Mouse (Mus musculus) CD8-positive naive resting alpha-beta T cell, adult 2 months (primary cell): ENCODE data around the gene Zfp978.
"Not testable (repeated sequence)": the region's sequence is repeated elsewhere in the genome, so short reads cannot be mapped to it uniquely, and the experiment has no call there.

ENCODE experiments used
- DNase-seq, 2 experiments: peaks; one replicate each; pipeline ENCODE4 v3.0.0; 2022; ENCODE audit warnings: low read depth in 2 of 2, low spot score in 2 of 2

Zfp978 gene

DNA sequence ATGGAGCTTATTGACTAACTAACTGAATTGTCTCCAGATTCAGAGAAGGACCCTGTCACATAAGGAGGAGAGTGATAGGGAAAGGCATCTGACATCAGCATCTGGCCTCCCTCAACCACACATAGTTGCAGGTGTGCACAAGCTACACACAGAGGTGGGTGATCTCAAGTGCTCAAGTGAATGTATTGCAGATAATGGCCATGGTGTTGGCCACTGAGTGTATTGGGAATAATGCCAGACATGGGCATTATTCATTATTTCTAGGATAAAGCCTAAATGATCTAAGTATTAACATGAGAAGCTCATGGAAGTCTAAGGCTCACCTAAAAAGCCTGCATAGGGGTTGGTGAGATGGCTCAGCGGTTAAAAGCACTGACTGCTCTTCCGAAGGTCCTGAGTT, 10.6 kb upstream of the Zfp978 start:
- DNase-seq: not testable (repeated sequence)

DNA sequence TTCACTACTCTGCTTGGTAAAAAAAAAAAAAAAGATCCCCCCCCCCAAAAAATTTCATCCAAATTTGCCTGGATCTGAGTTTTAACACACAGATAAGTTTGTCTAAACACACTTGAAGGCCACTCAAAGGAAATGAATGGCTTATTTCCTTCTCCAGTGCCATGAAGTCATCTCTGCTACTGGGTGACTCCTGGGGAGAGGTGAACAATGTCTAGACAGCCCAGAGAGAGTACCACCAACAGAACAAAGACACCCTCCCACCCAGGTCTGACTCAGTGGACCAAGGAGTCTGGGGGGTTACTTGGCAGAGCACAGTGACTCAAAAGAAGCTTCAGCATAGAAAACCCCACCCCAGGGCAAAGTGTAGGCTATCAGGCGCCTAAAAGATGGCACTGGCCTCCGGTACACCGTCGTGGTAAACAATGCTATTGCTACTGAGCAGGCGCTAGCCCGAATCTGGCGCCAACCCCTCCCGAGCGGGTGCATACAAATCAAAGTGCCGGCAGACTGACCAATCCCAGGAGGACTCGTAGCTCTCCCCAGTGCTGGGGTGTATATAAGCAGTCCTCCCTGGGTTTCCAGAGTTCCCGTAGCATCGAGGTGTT, 9.6 kb upstream of the Zfp978 start:
- DNase-seq: not testable (repeated sequence)

DNA sequence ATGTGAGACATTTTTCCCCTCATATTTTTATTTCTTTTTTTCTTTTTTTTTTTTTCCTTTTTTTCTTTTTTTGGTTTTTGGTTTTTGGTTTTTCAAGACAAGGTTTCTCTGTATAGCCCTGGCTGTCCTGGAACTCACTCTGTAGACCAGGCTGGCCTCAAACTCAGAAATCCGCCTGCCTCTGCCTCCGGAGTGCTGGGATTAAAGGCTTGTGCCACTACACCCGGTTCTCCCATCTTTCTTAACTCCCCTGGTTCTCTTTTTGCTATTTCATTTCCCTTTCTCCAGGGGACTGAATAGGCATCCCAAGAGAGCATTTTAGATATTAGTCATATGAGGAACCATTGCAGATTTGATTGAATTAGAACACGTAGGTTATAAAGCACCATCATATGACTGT, 7.5 kb upstream of the Zfp978 start:
- DNase-seq: peak in 1 of 2 experiments; percentile 0

DNA sequence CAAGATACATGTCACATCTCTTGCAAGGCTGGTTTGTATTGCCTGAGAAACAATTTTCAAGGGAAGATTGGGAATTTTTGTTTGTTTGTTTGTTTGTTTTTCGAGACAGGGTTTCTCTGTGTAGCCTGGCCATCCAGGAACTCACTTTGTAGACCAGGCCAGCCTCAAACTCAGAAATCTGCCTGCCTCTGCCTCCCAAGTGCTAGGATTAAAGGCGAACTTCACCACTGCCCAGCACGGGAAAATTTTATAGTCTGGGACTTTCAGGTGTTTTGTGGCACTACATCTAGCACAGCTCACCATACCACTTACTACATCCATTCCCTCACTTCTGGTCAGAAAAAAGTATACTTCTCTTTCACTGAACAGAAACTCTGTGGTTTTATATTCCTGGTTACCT, 5.1 kb upstream of the Zfp978 start:
- not testable (repeated sequence) for DNase-seq

DNA sequence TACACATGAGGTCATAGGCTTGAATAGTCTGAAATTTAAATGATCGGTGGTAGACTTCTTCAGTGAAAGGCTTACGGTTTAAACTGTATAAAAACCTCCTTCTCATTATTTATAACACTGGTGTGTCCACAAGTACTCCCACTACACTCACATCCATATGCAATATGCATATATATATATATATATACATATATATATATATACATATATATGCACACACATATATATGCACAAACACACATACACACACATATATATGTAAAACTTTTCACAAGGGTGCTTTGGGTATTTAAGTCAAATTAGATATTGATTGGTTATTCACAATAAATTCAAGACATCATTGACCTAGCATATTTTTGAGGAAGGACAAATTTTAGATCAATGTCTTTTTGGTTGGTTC, 3.9 kb upstream of the Zfp978 start:
- not testable (repeated sequence) for DNase-seq

DNA sequence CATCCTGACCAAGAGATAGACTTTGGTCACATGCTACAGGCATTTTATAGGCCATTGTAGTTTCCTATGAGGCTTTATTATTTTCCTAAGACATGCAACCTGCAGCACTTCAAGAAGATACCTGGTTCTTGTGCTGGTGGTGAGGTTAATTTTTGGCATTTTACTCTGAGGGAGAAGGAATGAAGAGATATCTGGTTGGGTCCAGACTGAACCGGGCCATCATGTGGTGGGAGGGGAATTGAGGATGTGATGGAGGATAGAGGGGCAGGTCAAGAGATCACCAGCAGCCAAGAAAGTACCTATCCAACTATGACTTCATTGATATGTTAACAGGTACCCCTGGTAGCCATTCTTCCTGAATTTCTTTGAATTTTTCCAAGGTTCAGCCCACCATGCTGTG, 769 bp downstream of the Zfp978 start:
- not testable (repeated sequence) for DNase-seq

DNA sequence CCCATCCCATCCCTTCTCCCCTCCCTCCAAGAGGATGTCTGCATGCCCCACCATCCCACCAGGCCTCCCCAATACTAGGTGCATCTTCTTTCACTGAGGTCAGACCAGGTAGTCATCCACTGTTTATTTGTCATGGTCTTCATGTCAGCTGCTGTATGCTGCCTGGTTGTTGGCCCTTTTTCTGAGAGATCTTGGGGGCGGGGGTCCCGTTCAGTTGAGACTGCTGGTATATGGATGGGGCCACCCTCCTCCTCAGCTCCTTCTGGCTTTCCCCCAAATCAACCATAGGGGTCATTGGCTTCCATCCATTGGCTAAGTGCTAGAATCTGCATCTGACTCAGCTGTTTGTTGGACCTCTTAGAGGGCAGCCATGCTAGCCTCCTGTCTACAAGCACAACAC, 8.5 kb downstream of the Zfp978 start:
- DNase-seq: not testable (repeated sequence)

DNA sequence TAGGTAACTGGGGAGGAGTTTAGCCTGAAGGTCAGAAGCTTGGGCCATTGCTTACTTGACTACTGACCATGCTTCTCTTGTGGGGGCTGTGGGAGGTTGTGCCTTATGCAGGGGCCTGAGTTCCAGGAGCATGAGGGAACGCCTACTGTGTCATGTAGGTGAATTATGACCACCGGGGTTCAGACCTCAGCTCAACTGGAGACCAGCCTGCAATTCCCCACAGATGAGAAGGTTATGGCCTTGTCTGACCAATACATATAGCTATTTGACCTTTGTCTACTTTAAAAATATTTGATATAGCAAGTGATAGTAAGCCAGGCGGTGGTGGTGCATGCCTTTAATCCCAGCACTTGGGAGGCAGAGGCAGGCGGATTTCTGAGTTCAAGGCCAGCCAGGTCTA, 22.1 kb downstream of the Zfp978 start:
- DNase-seq: not testable (repeated sequence)

DNA sequence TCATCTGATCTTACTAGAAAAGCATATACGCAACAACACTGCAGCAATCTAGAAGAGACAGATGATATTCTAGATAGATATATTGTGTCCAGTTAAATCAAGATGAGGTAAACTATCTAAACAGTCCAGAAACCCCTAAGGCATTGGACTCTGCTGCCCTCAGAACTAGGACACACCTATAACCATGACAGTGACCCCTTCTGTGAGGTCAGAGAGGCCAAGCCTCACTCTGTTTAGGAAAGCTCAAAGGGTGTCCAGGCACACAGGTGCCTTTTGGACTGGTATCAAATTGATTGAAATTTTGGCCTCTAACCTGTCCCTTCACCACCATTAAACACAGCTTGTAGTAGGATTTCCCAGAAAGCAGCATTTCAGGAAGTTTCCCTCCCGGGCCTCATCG, 36.1 kb downstream of the Zfp978 start:
- DNase-seq: not testable (repeated sequence)

DNA sequence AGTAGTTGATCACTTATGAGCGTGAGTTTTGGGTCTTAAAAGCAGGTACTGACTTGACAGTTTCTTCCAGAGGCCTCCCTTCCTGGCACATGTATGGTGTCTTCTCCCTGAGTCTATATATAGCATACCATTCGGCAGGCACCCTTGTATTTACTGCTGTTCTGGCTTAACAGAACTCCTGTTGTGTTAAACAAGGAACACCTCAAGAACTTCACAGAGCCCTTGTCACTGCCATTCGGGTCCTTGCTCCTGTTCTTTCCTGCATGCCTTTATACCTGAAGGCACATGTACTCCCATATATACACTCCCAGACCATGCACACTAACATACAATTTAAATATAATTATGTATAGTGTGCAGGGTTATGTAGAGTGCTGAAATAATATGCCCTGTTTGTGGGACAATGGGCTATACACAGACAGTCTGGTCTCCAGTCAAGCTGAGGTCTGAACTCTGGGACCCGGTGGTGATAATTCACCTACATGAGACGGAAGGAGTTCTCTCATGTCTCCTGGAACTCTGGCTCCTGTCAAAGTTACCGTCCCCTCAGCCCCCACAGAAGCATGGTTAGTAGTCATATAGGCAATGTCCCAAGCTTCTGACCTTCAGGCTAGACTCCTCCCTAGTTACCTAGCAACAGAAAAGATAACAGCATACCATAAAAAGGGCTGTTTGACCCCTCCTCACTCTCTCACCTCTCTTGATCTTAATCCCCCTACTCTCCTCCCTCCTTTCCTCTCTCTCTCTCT, 37.0 kb downstream of the Zfp978 start:
- not testable (repeated sequence) for DNase-seq

DNA sequence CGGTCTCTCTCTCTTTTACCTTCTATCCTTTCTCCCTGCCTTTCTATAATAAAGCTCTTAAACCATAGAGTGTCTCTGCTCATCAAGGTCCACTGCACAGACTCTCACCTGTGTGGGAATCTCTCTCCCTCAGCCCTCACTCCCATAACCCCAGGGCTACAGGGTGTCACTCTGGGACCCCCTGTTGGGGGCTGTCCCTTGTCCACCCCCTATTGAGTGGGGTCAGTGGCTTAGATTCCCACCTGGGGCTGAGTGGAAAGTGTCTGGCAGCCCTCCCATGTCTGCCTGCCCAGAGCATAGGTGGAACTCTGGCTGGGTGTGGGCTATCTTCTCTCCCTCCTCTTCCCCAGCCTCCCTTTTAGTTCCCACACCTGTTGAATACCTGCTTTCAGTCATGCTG, 37.6 kb downstream of the Zfp978 start:
- DNase-seq: not testable (repeated sequence)

DNA sequence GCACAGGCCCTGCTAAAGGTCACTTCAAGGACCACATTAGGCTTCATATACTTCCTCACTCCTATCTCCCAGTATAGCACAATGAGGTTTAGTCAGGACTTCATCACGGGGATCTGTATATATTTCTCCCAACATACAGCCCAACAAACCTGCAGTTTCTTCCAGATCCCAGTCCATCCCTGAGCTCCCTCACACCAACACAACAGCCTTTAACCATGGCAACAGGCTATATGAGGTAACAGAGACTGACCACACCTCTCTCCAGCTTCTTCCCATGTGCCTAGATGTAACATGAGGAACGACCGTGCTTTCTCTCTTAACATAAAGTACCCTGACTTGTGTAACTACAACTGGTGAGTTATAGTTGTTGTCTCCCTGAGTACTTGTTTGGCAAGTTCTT, 38.4 kb downstream of the Zfp978 start:
- not testable (repeated sequence) for DNase-seq

DNA sequence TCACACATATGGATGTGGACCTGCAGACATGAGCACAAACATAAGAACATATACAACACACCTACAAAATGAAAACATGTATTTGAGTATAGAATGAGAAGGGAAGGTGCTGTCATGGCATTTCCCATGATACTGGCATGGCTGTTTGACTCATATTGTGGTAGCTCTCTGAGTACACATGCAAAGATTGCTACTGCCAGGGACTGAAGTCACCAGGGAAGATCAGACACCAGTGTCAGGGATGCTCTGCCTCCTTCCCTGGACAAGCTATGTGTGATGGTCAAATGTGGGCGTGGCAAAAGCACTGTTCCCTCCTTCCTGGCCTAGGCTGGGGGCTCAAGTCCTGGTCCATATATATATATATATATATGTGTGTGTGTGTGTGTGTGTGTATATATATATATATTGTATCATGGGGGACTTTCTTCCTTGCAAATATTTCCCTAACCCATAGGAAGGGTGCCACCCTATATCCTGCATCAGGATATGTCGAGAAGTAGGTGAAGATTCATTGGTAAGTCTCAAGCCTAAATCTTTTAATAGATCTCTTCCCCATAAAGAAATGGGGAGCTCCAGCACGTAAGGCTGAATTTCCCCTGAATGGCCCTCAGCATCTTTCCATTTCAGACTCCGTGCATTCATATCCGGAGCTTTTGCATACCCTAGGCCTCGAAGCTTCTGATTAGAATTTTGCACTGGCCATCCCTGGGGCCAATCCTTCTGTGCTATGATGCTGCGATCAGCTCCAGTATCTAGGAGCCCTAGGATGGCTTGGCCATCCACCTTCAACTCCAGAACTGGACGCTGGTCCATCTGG, 39.1 kb downstream of the Zfp978 start:
- DNase-seq: not testable (repeated sequence)

DNA sequence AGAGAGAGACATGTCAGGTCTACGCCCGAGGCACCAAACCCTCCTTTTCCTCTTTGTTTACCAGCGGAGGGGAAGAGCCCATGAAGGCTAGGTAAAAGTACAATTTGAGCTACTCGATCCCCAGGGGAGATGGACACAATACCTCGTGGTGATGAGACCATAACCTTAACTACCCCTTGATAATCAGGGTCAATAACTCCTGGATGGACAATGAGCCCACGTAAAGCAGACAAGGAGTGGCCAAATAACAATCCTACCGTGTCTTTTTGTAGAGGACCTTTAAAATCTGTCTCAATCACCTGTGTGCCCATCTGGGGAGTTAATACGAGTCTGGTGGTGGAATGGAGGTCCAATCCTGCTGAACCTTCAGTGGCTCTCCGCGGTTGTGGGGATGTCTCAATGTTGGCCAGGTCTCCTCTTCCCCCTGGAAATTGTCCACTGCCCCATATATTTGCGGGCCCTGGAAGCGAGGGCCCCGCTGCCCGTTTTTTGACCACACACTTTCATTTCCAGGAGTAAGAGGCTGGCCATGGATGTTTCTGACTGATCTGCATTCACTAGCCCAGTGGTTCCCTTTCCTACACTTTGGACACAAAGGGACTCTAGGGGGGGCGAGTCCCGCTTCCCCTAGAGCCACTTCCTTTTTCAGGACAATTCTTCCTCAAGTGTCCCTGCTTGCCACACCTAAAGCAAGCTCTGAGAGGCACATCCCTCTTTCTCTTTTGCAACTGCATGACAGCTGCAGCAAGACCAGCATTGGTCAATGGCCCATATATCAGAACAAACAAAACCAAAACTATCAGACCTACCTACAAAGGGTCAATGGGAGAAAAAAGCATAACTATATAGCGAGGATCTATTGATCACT, 40.0 kb downstream of the Zfp978 start:
- not testable (repeated sequence) for DNase-seq

DNA sequence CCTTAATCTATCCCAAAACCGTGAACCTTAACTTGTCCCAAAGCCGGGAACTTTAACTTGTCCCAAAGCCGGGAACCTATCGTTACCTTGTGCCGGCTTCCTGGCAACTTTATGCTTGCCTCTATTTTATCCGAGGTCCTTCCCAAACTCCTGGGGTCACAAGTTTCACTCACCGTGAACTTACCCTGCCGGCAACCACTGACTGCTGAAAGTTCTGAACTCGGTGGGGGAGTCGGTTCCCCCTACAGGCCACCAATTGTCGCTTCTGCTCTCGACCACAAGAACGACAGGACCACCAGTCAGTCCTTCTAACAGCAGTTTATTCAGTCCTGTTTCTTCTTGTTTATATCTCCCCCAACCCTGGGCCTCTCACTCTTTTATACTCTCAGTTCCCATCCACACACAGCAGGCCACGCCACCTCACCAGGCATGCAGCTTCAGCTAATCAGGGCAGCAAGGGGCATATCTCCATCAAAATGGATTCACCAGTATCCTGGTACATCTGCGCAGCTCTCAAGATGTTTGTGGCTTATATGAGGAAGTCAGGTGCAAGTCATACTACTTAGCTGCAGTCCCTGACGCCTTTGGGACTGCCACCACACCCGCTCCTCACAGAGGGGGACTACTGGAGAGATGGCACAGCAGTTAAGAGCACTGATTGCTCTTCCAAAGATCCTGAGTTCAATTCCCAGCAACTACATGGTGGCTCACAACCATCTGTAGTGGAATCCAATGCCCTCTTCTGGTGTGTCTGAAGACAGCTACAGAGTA, 40.8 kb downstream of the Zfp978 start:
- DNase-seq: not testable (repeated sequence)

DNA sequence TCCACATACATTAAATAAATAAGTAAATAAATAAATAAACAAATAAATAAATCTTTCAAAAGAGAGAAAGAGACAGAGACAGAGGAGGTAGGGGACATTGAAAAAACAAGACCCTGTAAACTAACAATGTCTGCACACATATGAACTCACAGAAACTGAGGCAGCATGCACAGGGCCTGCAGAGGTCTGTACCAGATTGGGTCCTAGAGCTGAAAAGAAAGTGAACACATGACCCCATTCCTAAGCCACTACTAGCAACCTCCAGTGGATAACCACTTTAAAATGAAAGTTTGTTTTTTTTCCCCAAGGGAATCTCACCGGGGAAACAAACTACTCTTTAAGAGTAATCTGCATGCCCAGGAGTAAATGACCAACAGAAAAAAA, 41.4 kb downstream of the Zfp978 start:
- DNase-seq: not testable (repeated sequence)

DNA sequence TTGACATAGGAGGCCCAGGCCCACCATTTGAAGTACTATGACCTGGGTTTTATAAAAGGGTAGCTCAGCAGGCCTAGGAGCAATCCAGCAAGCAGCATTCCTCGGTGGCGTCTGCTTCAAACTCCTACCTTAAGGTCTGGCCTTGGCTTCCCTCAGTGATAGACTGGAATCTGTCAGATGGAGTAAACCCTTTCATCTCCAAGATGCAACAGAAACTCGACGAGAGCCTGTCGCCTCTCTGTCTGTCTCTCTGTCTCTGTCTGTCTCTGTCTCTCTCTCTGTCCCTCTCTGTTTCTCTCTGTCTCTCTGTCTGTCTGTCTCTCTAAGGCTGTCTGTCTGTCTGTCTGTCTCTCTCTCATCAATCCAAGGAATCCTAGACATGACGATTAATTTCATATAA, 42.4 kb downstream of the Zfp978 start:
- not testable (repeated sequence) for DNase-seq

DNA sequence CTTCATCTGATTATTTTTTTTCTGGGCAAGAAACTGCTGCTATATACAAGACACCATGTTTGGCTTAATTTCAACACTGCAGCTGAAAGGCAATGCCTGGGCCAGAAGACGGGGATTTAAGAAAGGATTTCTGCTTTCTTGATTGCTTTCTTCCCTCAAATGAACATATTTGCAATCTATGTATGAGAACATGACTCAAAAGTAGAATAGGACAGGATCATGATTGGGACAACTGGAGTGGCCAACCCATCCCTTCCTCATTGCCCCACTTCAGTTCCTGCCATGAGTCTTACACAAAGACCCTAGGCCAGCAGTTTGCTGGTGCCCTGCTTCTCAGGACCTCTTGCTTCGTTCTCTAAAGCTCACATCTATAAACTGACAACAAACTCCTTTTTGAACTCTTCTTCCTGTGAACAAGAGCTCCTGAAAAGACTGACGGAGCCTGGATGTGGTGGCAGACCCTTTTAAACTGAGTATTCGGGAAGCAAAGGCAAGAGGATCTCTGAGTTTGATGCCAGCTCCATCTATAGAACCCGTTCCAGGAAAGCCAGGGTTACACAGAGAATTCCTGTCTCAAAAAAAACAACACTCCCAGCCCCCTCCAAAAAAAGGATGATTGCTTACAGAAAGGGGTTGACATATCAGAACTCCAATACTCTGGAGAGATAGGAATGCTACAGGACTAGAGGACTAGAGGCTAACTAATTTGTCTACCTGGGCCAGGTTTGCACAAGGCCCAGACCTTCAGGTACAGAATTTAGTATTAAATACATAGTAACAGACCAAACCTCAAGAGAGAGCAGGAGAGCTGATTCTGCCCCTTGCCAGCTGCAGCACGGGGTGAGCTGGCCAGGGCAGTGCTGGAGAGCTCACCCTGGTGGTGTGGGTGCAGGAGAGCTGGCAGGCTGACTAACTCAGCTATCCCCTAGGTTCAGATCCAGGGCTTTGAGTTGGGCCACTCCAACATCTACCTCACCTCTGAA, 43.1 kb downstream of the Zfp978 start:
- DNase-seq: not testable (repeated sequence)
